Mouse (Mus musculus) hindbrain, embryonic 15.5 days (tissue): ENCODE results near the gene Chchd1. TPM values are rescaled to one million over a fixed set of nuclear protein-coding genes. Genes with fewer than 3 reads are reported as not detected.

Source experiments
- ATAC-seq: fragments of 200-750 bp; cut with Nextera tagmentation; 2 replicates; pipeline ENCODE4 v1.8.0; 2017; ENCODE audit warnings: low read depth, moderate number of reproducible peaks, moderate TSS enrichment; ENCODE audit not compliant: low FRiP score
- H3K27ac ChIP-seq: fragments of 300-500 bp; sonication (generic); replicated peaks from 2 replicates; pipeline ENCODE4 v1.5.1; 2015; ENCODE audit warnings: mild to moderate bottlenecking, inconsistent platforms
- H3K27me3 ChIP-seq: fragments of 300-500 bp; sonication (generic); 2 replicates; pipeline ENCODE4 v1.6.1; 2015; ENCODE audit warnings: control low read depth, inconsistent platforms
- H3K36me3 ChIP-seq: fragments of 300-500 bp; sonication (generic); 2 replicates; pipeline ENCODE4 v1.6.1; 2015; ENCODE audit warnings: control low read depth, inconsistent platforms
- H3K4me1 ChIP-seq: fragments of 300-500 bp; sonication (generic); replicated peaks from 2 replicates; pipeline ENCODE4 v1.6.1; 2015; ENCODE audit warnings: control low read depth, inconsistent platforms
- H3K4me2 ChIP-seq: fragments of 300-500 bp; sonication (generic); 2 replicates; pipeline ENCODE4 v1.6.1; 2015; ENCODE audit warnings: moderate library complexity, mild to moderate bottlenecking, inconsistent platforms
- H3K4me3 ChIP-seq: fragments of 300-500 bp; sonication (generic); 2 replicates; pipeline ENCODE4 v1.5.1; 2015; ENCODE audit warnings: mild to moderate bottlenecking, inconsistent platforms
- H3K9ac ChIP-seq: fragments of 300-500 bp; sonication (generic); 2 replicates; pipeline ENCODE4 v1.6.1; 2015; ENCODE audit warnings: inconsistent platforms
- H3K9me3 ChIP-seq: fragments of 300-500 bp; sonication (generic); 2 replicates; pipeline ENCODE4 v1.6.1; 2016; ENCODE audit warnings: control low read depth, inconsistent platforms
- WGBS: fragments of 180-500 bp; shearing (Covaris S2); methylation state at CpG from one replicate; pipeline ENCODE4 v1.1.7; 2015; 5-methylcytosine and 5-hydroxymethylcytosine counted together
- polyA plus RNA-seq: library from polyadenylated mRNA; unstranded; fragments of >200 nt; fragmentation: Nextera tagmentation; extraction: Ambion mirVana; gene quantifications from 2 replicates; pipeline ENCODE4 v1.2.1, GENCODE M21; 2015

Chchd1 gene
- polyA plus RNA-seq, 1 experiment from 2014 or later: 172 TPM

GRCm38 (mm10) chr14:20733041-20733951 lies 30.5 kb downstream of the Chchd1 start:
- H3K27ac ChIP-seq: peak overlapping the region; percentile 90
- H3K4me3 ChIP-seq: peak overlapping the region; percentile 67
- H3K4me1 ChIP-seq: peaks cover 18% of the 10 kb centered on the region
- WGBS: 50% methylated on average over 12 of the region's 12 CpGs
- H3K9ac ChIP-seq: peak overlapping the region; percentile 79
- H3K36me3 ChIP-seq: peaks cover 44% of the 10 kb centered on the region
- ATAC-seq: no peak
- peak overlapping the region; percentile 81 for H3K4me2 ChIP-seq
- no peaks in the 10 kb centered on the region for H3K27me3 ChIP-seq
- no peaks in the 10 kb centered on the region for H3K9me3 ChIP-seq

- peaks cover 44% of the 10 kb centered on the region for H3K36me3 ChIP-seq
- H3K4me1 ChIP-seq: peaks cover 18% of the 10 kb centered on the region
- peak within 1 kb of the TSS; percentile 90 for H3K27ac ChIP-seq
- ATAC-seq: peak; percentile 98
- peak within 1 kb of the TSS; percentile 79 for H3K9ac ChIP-seq
- WGBS: under 1% methylated on average over 71 of the region's 81 CpGs
- H3K27me3 ChIP-seq: no peaks in the 10 kb centered on the region
- H3K4me3 ChIP-seq: peak within 1 kb of the TSS; percentile 67
- H3K9me3 ChIP-seq: no peaks in the 10 kb centered on the region
- H3K4me2 ChIP-seq: peak within 1 kb of the TSS; percentile 81
These were observed 31.4 kb downstream of the Chchd1 start, which contains the start of gene Ndst2 for GRCm38 (mm10) chr14:20733952-20734774. Gene Ndst2, minus strand, starts transcription at chr14:20734562.

- Histone ChIP-seq H3K4me1 (peaks cover 18% of the 10 kb centered on the region), H3K4me3 (0 out of 2 replicates have a peak overlapping the region, but pooled peaks have one; percentile 67), H3K27me3 (no peaks in the 10 kb centered on the region), H3K4me2 (peak overlapping the region; percentile 81), H3K9me3 (no peaks in the 10 kb centered on the region), H3K9ac (no peak overlapping the region), H3K27ac (peak overlapping the region; percentile 90), H3K36me3 (peaks cover 44% of the 10 kb centered on the region)
- WGBS: 63% methylated on average over 2 of the region's 2 CpGs
- ATAC-seq: no peak
These were observed 32.2 kb downstream of the Chchd1 start for GRCm38 (mm10) chr14:20735052-20735451.

GRCm38 (mm10) chr14:20735892-20736390 lies 33.1 kb downstream of the Chchd1 start:
- Histone ChIP-seq H3K9me3 (no peaks in the 10 kb centered on the region), H3K27ac (0 out of 2 replicates have a peak overlapping the region, but pooled peaks have one; percentile 2), H3K4me1 (peaks cover 18% of the 10 kb centered on the region), H3K36me3 (peaks cover 36% of the 10 kb centered on the region), H3K4me3 (no peak overlapping the region), H3K27me3 (no peaks in the 10 kb centered on the region), H3K9ac (no peak overlapping the region), H3K4me2 (no peak overlapping the region)
- 84% methylated on average over 13 of the region's 13 CpGs for WGBS
- no peak for ATAC-seq

- Histone ChIP-seq H3K4me1 (peaks cover 18% of the 10 kb centered on the region), H3K4me3 (no peak overlapping the region), H3K9ac (no peak overlapping the region), H3K4me2 (no peak overlapping the region), H3K27me3 (no peaks in the 10 kb centered on the region), H3K36me3 (peaks cover 36% of the 10 kb centered on the region), H3K27ac (no peak overlapping the region), H3K9me3 (no peaks in the 10 kb centered on the region)
- no peak for ATAC-seq
- 37% methylated on average over 14 of the region's 14 CpGs for WGBS
These were observed 34.5 kb downstream of the Chchd1 start for GRCm38 (mm10) chr14:20737306-20737705.

GRCm38 (mm10) chr14:20738511-20738910 lies 35.7 kb downstream of the Chchd1 start:
- Histone ChIP-seq H3K36me3 (peaks cover 43% of the 10 kb centered on the region), H3K9ac (no peak overlapping the region), H3K4me2 (no peak overlapping the region), H3K9me3 (no peaks in the 10 kb centered on the region), H3K27me3 (no peaks in the 10 kb centered on the region), H3K4me3 (no peak overlapping the region), H3K27ac (no peak overlapping the region), H3K4me1 (peaks cover 10% of the 10 kb centered on the region)
- 93% methylated on average over 8 of the region's 8 CpGs for WGBS
- no peak for ATAC-seq

GRCm38 (mm10) chr14:20741301-20741700 lies 38.5 kb downstream of the Chchd1 start:
- H3K27me3 ChIP-seq: no peaks in the 10 kb centered on the region
- H3K27ac ChIP-seq: no peak overlapping the region
- H3K4me2 ChIP-seq: no peak overlapping the region
- H3K4me3 ChIP-seq: no peak overlapping the region
- no peak overlapping the region for H3K9ac ChIP-seq
- 96% methylated on average over 9 of the region's 9 CpGs for WGBS
- H3K9me3 ChIP-seq: no peaks in the 10 kb centered on the region
- ATAC-seq: no peak
- H3K36me3 ChIP-seq: peaks cover 60% of the 10 kb centered on the region
- no peaks in the 10 kb centered on the region for H3K4me1 ChIP-seq

- Histone ChIP-seq H3K9ac (no peak overlapping the region), H3K27me3 (no peaks in the 10 kb centered on the region), H3K4me3 (no peak overlapping the region), H3K27ac (no peak overlapping the region), H3K4me2 (no peak overlapping the region), H3K4me1 (no peaks in the 10 kb centered on the region), H3K9me3 (no peaks in the 10 kb centered on the region), H3K36me3 (peaks cover 43% of the 10 kb centered on the region)
- ATAC-seq: no peak
- 91% methylated on average over 3 of the region's 3 CpGs for WGBS
These were observed 40.8 kb downstream of the Chchd1 start for GRCm38 (mm10) chr14:20743614-20744013.

- 88% methylated on average over 3 of the region's 3 CpGs for WGBS
- no peaks in the 10 kb centered on the region for H3K4me1 ChIP-seq
These were observed 44.1 kb downstream of the Chchd1 start for GRCm38 (mm10) chr14:20746935-20747334.

GRCm38 (mm10) chr14:20748388-20748787 lies 45.6 kb downstream of the Chchd1 start:
- H3K27ac ChIP-seq: no peak overlapping the region
- WGBS: 66% methylated on average over 4 of the region's 4 CpGs
- peaks cover 22% of the 10 kb centered on the region for H3K36me3 ChIP-seq
- H3K9ac ChIP-seq: no peak overlapping the region
- H3K9me3 ChIP-seq: no peaks in the 10 kb centered on the region
- H3K27me3 ChIP-seq: no peaks in the 10 kb centered on the region
- H3K4me1 ChIP-seq: no peaks in the 10 kb centered on the region
- H3K4me3 ChIP-seq: no peak overlapping the region
- H3K4me2 ChIP-seq: no peak overlapping the region
- ATAC-seq: no peak

More at GRCm38 (mm10) chr14:20746935-20747334, 44.1 kb downstream of the Chchd1 start:
- Histone ChIP-seq H3K36me3 (peaks cover 28% of the 10 kb centered on the region), H3K4me3 (no peak overlapping the region), H3K27ac (no peak overlapping the region), H3K9me3 (no peaks in the 10 kb centered on the region), H3K9ac (no peak overlapping the region), H3K27me3 (no peaks in the 10 kb centered on the region), H3K4me2 (no peak overlapping the region)
- no peak for ATAC-seq

GRCm38 (mm10) chr14:20749494-20750051 lies 46.8 kb downstream of the Chchd1 start:
- no peak for ATAC-seq
- no peaks in the 10 kb centered on the region for H3K4me1 ChIP-seq
- H3K4me3 ChIP-seq: no peak overlapping the region
- peaks cover 17% of the 10 kb centered on the region for H3K36me3 ChIP-seq
- H3K4me2 ChIP-seq: no peak overlapping the region
- no peaks in the 10 kb centered on the region for H3K27me3 ChIP-seq
- WGBS: 86% methylated on average over 4 of the region's 4 CpGs
- H3K27ac ChIP-seq: no peak overlapping the region
- no peak overlapping the region for H3K9ac ChIP-seq
- no peaks in the 10 kb centered on the region for H3K9me3 ChIP-seq
